In the genomic region with DNA sequence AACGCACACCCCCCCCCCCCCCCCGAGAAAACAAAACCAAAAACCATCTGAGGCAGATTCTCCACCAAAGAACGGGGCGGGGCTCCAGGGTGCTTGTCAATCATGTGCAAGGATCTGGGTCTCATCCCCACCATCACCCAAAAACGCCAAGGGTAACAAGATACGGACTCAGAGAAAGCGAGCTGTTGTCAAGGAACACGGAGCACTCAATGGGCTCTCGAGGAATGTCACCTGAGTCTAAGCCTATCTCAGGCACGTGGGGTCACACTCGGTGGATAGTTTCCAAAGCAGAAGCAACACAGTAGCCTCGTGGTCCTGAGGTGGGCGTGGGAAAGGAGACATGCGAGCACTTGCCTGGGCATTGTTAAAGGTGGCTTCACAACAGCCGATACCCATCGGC, we compare ENCODE assay signal across 10 mouse cellular contexts. TPM values are rescaled to one million over a fixed set of nuclear protein-coding genes. Genes with fewer than 3 reads are reported as not detected.
A peak's percentile ranks its signal among the peaks of the same experiment; 100 is the strongest.
DNase-seq lines count a peak whose midpoint lies in the region; ATAC-seq and TF ChIP-seq lines count a peak whose summit lies in the region.
"Had no signal": no experiment of that assay in that cellular context is flagged by ENCODE, and none has a peak within 500 bp of the region (broad histone marks: within the 10 kb centered on the region; RNA-seq: fewer than 3 reads in every experiment).

No protein-coding gene starts in this region.

- peaks cover 92% of the 10 kb centered on the region for H3K4me1 ChIP-seq in heart, embryonic 12.5 days (replicated peaks)
- peaks cover 87% of the 10 kb centered on the region for H3K4me1 ChIP-seq in midbrain, embryonic 12.5 days
- peaks cover 47% of the 10 kb centered on the region for H3K4me1 ChIP-seq in midbrain, embryonic 16.5 days (ENCODE audit: control insufficient read depth, insufficient read depth, low read length)
- peaks cover 89% of the 10 kb centered on the region for H3K4me1 ChIP-seq in hindbrain, embryonic 13.5 days (replicated peaks)
- peaks cover 59% of the 10 kb centered on the region for H3K4me1 ChIP-seq in small intestine, adult 2 months (ENCODE audit: control insufficient read depth, insufficient read depth, insufficient read length, low read length)
- H3K4me1 ChIP-seq in intestine, embryonic 16.5 days (ENCODE audit: control insufficient read depth, insufficient read depth, low read length) = peaks cover 68% of the 10 kb centered on the region

- no peak for ATAC-seq in heart, embryonic 12.5 days (ENCODE audit: insufficient number of reproducible peaks, low FRiP score)
- ATAC-seq in midbrain, embryonic 12.5 days (ENCODE audit: low FRiP score, low read depth) = no peak
- no peak for ATAC-seq in midbrain, embryonic 16.5 days
- ATAC-seq in hindbrain, embryonic 13.5 days (ENCODE audit: low FRiP score) = no peak
- no peak for ATAC-seq in intestine, embryonic 16.5 days

- no peaks in the 10 kb centered on the region for H3K27me3 ChIP-seq in heart, embryonic 12.5 days (replicated peaks)
- no peaks in the 10 kb centered on the region for H3K27me3 ChIP-seq in midbrain, embryonic 12.5 days
- H3K27me3 ChIP-seq in midbrain, embryonic 16.5 days (ENCODE audit: control insufficient read depth, insufficient read depth, low read depth, low read length) = no peaks in the 10 kb centered on the region
- no peaks in the 10 kb centered on the region for H3K27me3 ChIP-seq in hindbrain, embryonic 13.5 days
- no peaks in the 10 kb centered on the region for H3K27me3 ChIP-seq in small intestine, adult 2 months (ENCODE audit: control insufficient read depth, insufficient read depth, low read length)
- no peaks in the 10 kb centered on the region for H3K27me3 ChIP-seq in intestine, embryonic 16.5 days (replicated peaks; ENCODE audit: control insufficient read depth, insufficient read depth, low read length)
- H3K27me3 ChIP-seq: liver, embryonic 15.5 days had no signal

- no peak for TF ChIP-seq CTCF in small intestine, adult 2 months (IDR thresholded peaks at IDR 0.05; ENCODE audit: extremely low read depth, insufficient read length, insufficient replicate concordance, low read depth, low read length)

- H3K9me3 ChIP-seq in heart, embryonic 12.5 days (replicated peaks) = no peaks in the 10 kb centered on the region
- no peaks in the 10 kb centered on the region for H3K9me3 ChIP-seq in midbrain, embryonic 12.5 days
- H3K9me3 ChIP-seq in midbrain, embryonic 16.5 days (replicated peaks; ENCODE audit: control insufficient read depth, low read length, poor library complexity, severe bottlenecking) = no peaks in the 10 kb centered on the region
- H3K9me3 ChIP-seq in hindbrain, embryonic 13.5 days = no peaks in the 10 kb centered on the region
- no peaks in the 10 kb centered on the region for H3K9me3 ChIP-seq in intestine, embryonic 16.5 days (ENCODE audit: control insufficient read depth, low read length)
- H3K9me3 ChIP-seq: liver, embryonic 15.5 days had no signal

- H3K4me2 ChIP-seq in heart, embryonic 12.5 days = peak overlapping the region; percentile 59
- no peak overlapping the region for H3K4me2 ChIP-seq in midbrain, embryonic 12.5 days (replicated peaks)
- no peak overlapping the region for H3K4me2 ChIP-seq in midbrain, embryonic 16.5 days (ENCODE audit: low read length)
- H3K4me2 ChIP-seq in hindbrain, embryonic 13.5 days = no peak overlapping the region
- no peak overlapping the region for H3K4me2 ChIP-seq in intestine, embryonic 16.5 days (ENCODE audit: low read depth, low read length)

- 54% methylated on average over 16 of the region's 16 CpGs for WGBS in heart, embryonic 12.5 days
- 83% methylated on average over 16 of the region's 16 CpGs for WGBS in midbrain, embryonic 12.5 days
- WGBS in midbrain, embryonic 16.5 days = 81% methylated on average over 16 of the region's 16 CpGs
- 81% methylated on average over 16 of the region's 16 CpGs for WGBS in hindbrain, embryonic 13.5 days
- 81% methylated on average over 16 of the region's 16 CpGs for WGBS in small intestine, adult 2 months
- 84% methylated on average over 16 of the region's 16 CpGs for WGBS in intestine, embryonic 16.5 days

- H3K36me3 ChIP-seq in heart, embryonic 12.5 days = peaks cover 18% of the 10 kb centered on the region
- peaks cover 17% of the 10 kb centered on the region for H3K36me3 ChIP-seq in midbrain, embryonic 12.5 days
- peaks cover 4% of the 10 kb centered on the region; the same call in 1 of the 2 replicates for H3K36me3 ChIP-seq in midbrain, embryonic 16.5 days (ENCODE audit: control insufficient read depth, insufficient read depth, low read length)
- H3K36me3 ChIP-seq in hindbrain, embryonic 13.5 days = peaks cover 17% of the 10 kb centered on the region
- H3K36me3 ChIP-seq in small intestine, adult 2 months (ENCODE audit: control insufficient read depth, insufficient read depth, low read length) = peaks cover 11% of the 10 kb centered on the region
- H3K36me3 ChIP-seq in intestine, embryonic 16.5 days (ENCODE audit: control insufficient read depth, insufficient read depth, low read length) = peaks cover 10% of the 10 kb centered on the region; the same call in 1 of the 2 replicates

- H3K27ac ChIP-seq in heart, embryonic 12.5 days (ENCODE audit: poor library complexity, severe bottlenecking) = peak overlapping the region; percentile 94
- H3K27ac ChIP-seq in midbrain, embryonic 12.5 days (replicated peaks) = 0 out of 2 replicates have a peak overlapping the region, but pooled peaks have one; percentile 30
- H3K27ac ChIP-seq in midbrain, embryonic 16.5 days (ENCODE audit: low read length) = no peak overlapping the region; the same call in 1 of the 2 replicates
- H3K27ac ChIP-seq in hindbrain, embryonic 13.5 days = peak overlapping the region; percentile 91
- peak overlapping the region; percentile 57; the same call in 1 of the 2 replicates for H3K27ac ChIP-seq in small intestine, adult 2 months (ENCODE audit: insufficient read depth, low read depth, low read length)
- no peak overlapping the region for H3K27ac ChIP-seq in intestine, embryonic 16.5 days (ENCODE audit: low read length)
- H3K27ac ChIP-seq: liver, embryonic 15.5 days had no signal

- no peak overlapping the region for H3K4me3 ChIP-seq in heart, embryonic 12.5 days
- H3K4me3 ChIP-seq in midbrain, embryonic 12.5 days = no peak overlapping the region
- H3K4me3 ChIP-seq in midbrain, embryonic 16.5 days (ENCODE audit: low read depth, low read length) = no peak overlapping the region
- H3K4me3 ChIP-seq in hindbrain, embryonic 13.5 days = no peak overlapping the region
- H3K4me3 ChIP-seq in small intestine, adult 2 months (ENCODE audit: low read depth, low read length) = no peak overlapping the region
- no peak overlapping the region for H3K4me3 ChIP-seq in intestine, embryonic 16.5 days (ENCODE audit: low read length)
- H3K4me3 ChIP-seq: liver, embryonic 15.5 days had no signal

- H3K9ac ChIP-seq in heart, embryonic 12.5 days = 0 out of 2 replicates have a peak overlapping the region, but pooled peaks have one; percentile 65
- H3K9ac ChIP-seq in midbrain, embryonic 12.5 days (replicated peaks) = no peak overlapping the region
- no peak overlapping the region for H3K9ac ChIP-seq in midbrain, embryonic 16.5 days (ENCODE audit: low read depth, low read length)
- H3K9ac ChIP-seq in hindbrain, embryonic 13.5 days = no peak overlapping the region
- no peak overlapping the region for H3K9ac ChIP-seq in intestine, embryonic 16.5 days (ENCODE audit: low read depth, low read length)
- H3K9ac ChIP-seq: liver, embryonic 15.5 days had no signal

- intact Hi-C loops in heart, postnatal 36 days (cut with DNase I) = no loop called here

- DNase-seq in heart, postnatal 36 days = no peak
- DNase-seq in thymus, postnatal 25 days = no peak
- DNase-seq: gastrocnemius, postnatal 14 days had no signal

- no peak for TF ChIP-seq POLR2A in small intestine, adult 2 months (IDR thresholded peaks at IDR 0.05; ENCODE audit: low read depth, low read length)

RNA-seq across cellular contexts. Expression of a gene that starts 18.3 kb away (rescaled TPM):
- polyA plus RNA-seq in heart, embryonic 12.5 days (2016; fragmentation: Nextera tagmentation; extraction: Ambion mirVana) = 61.9 and 64.4 TPM in 2 replicates
- total RNA-seq in heart, postnatal 36 days (2021) = 10 to 100 TPM; 19.6 to 25.0 TPM
- 68.0 and 74.2 TPM in 2 replicates for polyA plus RNA-seq in midbrain, embryonic 12.5 days (2016; fragmentation: Nextera tagmentation; extraction: Ambion mirVana)
- polyA plus RNA-seq in midbrain, embryonic 16.5 days (2015; fragmentation: Nextera tagmentation; extraction: Ambion mirVana) = 59.5 and 62.0 TPM in 2 replicates
- polyA plus RNA-seq in hindbrain, embryonic 13.5 days (2015; fragmentation: Nextera tagmentation; extraction: Ambion mirVana) = 79.3 and 84.7 TPM in 2 replicates
- polyA plus RNA-seq in small intestine, adult 2 months (2012; rRNA removed) = 35.9 and 55.6 TPM in 2 replicates
- 25.7 and 27.1 TPM in 2 replicates for polyA plus RNA-seq in intestine, embryonic 16.5 days (2015; fragmentation: Nextera tagmentation; extraction: Ambion mirVana)

RNA-seq across cellular contexts. Expression of a gene that starts 40.3 kb away (rescaled TPM):
- 4.8 and 7.5 TPM in 2 replicates for polyA plus RNA-seq in heart, embryonic 12.5 days (2016; fragmentation: Nextera tagmentation; extraction: Ambion mirVana)
- total RNA-seq in heart, postnatal 36 days (2021) = 10 to 100 TPM in 1 of 2 experiments, 1 to 10 TPM in 1; 8.6 to 17.0 TPM
- 13.9 and 15.5 TPM in 2 replicates for polyA plus RNA-seq in midbrain, embryonic 12.5 days (2016; fragmentation: Nextera tagmentation; extraction: Ambion mirVana)
- polyA plus RNA-seq in midbrain, embryonic 16.5 days (2015; fragmentation: Nextera tagmentation; extraction: Ambion mirVana) = 33.5 and 34.3 TPM in 2 replicates
- 21.4 and 25.5 TPM in 2 replicates for polyA plus RNA-seq in hindbrain, embryonic 13.5 days (2015; fragmentation: Nextera tagmentation; extraction: Ambion mirVana)
- 30.3 and 40.9 TPM in 2 replicates for polyA plus RNA-seq in small intestine, adult 2 months (2012; rRNA removed)
- polyA plus RNA-seq in intestine, embryonic 16.5 days (2015; fragmentation: Nextera tagmentation; extraction: Ambion mirVana) = 33.8 and 34.8 TPM in 2 replicates

Comparison
In these comparisons a context has a peak if more than half of its experiments do, and no peak if none do; other contexts are left out.
1. H3K27ac ChIP-seq: peak in heart, embryonic 12.5 days (single experiment), midbrain, embryonic 12.5 days (single experiment), hindbrain, embryonic 13.5 days (single experiment) and small intestine, adult 2 months (single experiment); none in midbrain, embryonic 16.5 days (single experiment) and intestine, embryonic 16.5 days (single experiment).